Comparison of ENCODE assay signal across 8 mouse cellular contexts in genomic region chr5:147757832-147758587, GRCm38 (mm10). TPM values are rescaled to one million over a fixed set of nuclear protein-coding genes. Genes with fewer than 3 reads are reported as not detected.
DNase-seq lines count a peak whose midpoint lies in the region; ATAC-seq and TF ChIP-seq lines count a peak whose summit lies in the region.
"Had no signal": no experiment of that assay in that cellular context is flagged by ENCODE, and none has a peak within 500 bp of the region (broad histone marks: within the 10 kb centered on the region; RNA-seq: fewer than 3 reads in every experiment).

No protein-coding gene starts in this region.

- WGBS in midbrain, embryonic 13.5 days = 69% methylated on average over 12 of the region's 12 CpGs
- WGBS in forebrain, embryonic 13.5 days = 69% methylated on average over 12 of the region's 12 CpGs

- H3K4me3 ChIP-seq in E14TG2a.4 (replicated peaks; ENCODE audit: low read length) = no peak overlapping the region; the same call in 1 of the 2 replicates
- H3K4me3 ChIP-seq in midbrain, embryonic 13.5 days (replicated peaks) = no peak overlapping the region
- no peak overlapping the region for H3K4me3 ChIP-seq in forebrain, embryonic 13.5 days
- H3K4me3 ChIP-seq: midbrain, embryonic 12.5 days had no signal

- H3K36me3 ChIP-seq in E14TG2a.4 (ENCODE audit: insufficient read depth, low read length) = no peaks in the 10 kb centered on the region
- H3K36me3 ChIP-seq in midbrain, embryonic 13.5 days = no peaks in the 10 kb centered on the region
- H3K36me3 ChIP-seq in forebrain, embryonic 13.5 days (ENCODE audit: poor library complexity, severe bottlenecking) = no peaks in the 10 kb centered on the region
- H3K36me3 ChIP-seq: midbrain, embryonic 12.5 days had no signal

- peaks cover 18% of the 10 kb centered on the region for H3K27me3 ChIP-seq in E14TG2a.4 (ENCODE audit: insufficient read depth, low read length)
- H3K27me3 ChIP-seq in midbrain, embryonic 13.5 days = peaks cover 13% of the 10 kb centered on the region
- peaks cover 19% of the 10 kb centered on the region for H3K27me3 ChIP-seq in forebrain, embryonic 13.5 days

- peak; percentile 85 for DNase-seq in 416B (ENCODE audit: low read depth)
- DNase-seq in gastrocnemius, postnatal 36 days = peak; percentile 15 to 31
- DNase-seq in kidney, adult 8-10 months = peak; percentile 26 to 38
- DNase-seq in lung, postnatal 10 days = peak; percentile 69

- H3K9me3 ChIP-seq in E14TG2a.4 (ENCODE audit: low read length) = peaks cover 21% of the 10 kb centered on the region
- no peaks in the 10 kb centered on the region for H3K9me3 ChIP-seq in midbrain, embryonic 13.5 days
- no peaks in the 10 kb centered on the region; the same call in 1 of the 2 replicates for H3K9me3 ChIP-seq in forebrain, embryonic 13.5 days (replicated peaks)
- H3K9me3 ChIP-seq: midbrain, embryonic 12.5 days had no signal

- H3K4me2 ChIP-seq in midbrain, embryonic 13.5 days (replicated peaks) = no peak overlapping the region
- no peak overlapping the region for H3K4me2 ChIP-seq in forebrain, embryonic 13.5 days
- H3K4me2 ChIP-seq: midbrain, embryonic 12.5 days had no signal

- peaks cover 57% of the 10 kb centered on the region for H3K4me1 ChIP-seq in E14TG2a.4 (replicated peaks; ENCODE audit: low read depth, low read length)
- peaks cover 2% of the 10 kb centered on the region for H3K4me1 ChIP-seq in midbrain, embryonic 13.5 days (replicated peaks)
- peaks cover 3% of the 10 kb centered on the region for H3K4me1 ChIP-seq in forebrain, embryonic 13.5 days

- H3K9ac ChIP-seq in midbrain, embryonic 13.5 days (replicated peaks) = no peak overlapping the region
- no peak overlapping the region for H3K9ac ChIP-seq in forebrain, embryonic 13.5 days
- H3K9ac ChIP-seq: midbrain, embryonic 12.5 days had no signal

- intact Hi-C loops in gastrocnemius, postnatal 36 days (cut with DNase I) = no loop called here

- H3K27ac ChIP-seq in midbrain, embryonic 13.5 days = no peak overlapping the region
- no peak overlapping the region for H3K27ac ChIP-seq in forebrain, embryonic 13.5 days
- H3K27ac ChIP-seq: midbrain, embryonic 12.5 days had no signal

- TF ChIP-seq CTCF in E14TG2a.4 (conservative IDR thresholded peaks at IDR 0.05; ENCODE audit: low read length) = peak; percentile 52

- ATAC-seq in midbrain, embryonic 13.5 days = no peak
- no peak for ATAC-seq in forebrain, embryonic 13.5 days

RNA-seq across cellular contexts. Expression of gene Flt1, which starts 32.2 kb away (rescaled TPM):
- 10 to 100 TPM; 26.3 to 28.2 TPM for total RNA-seq in gastrocnemius, postnatal 36 days (2021)
- polyA plus RNA-seq in midbrain, embryonic 13.5 days (2015; fragmentation: Nextera tagmentation; extraction: Ambion mirVana) = 8.1 and 9.9 TPM in 2 replicates
- 7.2 and 8.5 TPM in 2 replicates for polyA plus RNA-seq in forebrain, embryonic 13.5 days (2015; fragmentation: Nextera tagmentation; extraction: Ambion mirVana)

Comparison
In these comparisons a context has a peak if more than half of its experiments do, and no peak if none do; other contexts are left out.
1. DNase-seq: peak in every context shown above with its lines; median percentile 85 in 416B; 69 in lung, postnatal 10 days; 32 in kidney, adult 8-10 months; 23 in gastrocnemius, postnatal 36 days.